Mouse (Mus musculus) kidney, adult 9 months (tissue): ENCODE measurements around the gene Gm3952.

ENCODE experiments used
- DNase-seq: peaks from one replicate; pipeline ENCODE4 v3.0.0; 2022

The Gm3952 gene

DNA sequence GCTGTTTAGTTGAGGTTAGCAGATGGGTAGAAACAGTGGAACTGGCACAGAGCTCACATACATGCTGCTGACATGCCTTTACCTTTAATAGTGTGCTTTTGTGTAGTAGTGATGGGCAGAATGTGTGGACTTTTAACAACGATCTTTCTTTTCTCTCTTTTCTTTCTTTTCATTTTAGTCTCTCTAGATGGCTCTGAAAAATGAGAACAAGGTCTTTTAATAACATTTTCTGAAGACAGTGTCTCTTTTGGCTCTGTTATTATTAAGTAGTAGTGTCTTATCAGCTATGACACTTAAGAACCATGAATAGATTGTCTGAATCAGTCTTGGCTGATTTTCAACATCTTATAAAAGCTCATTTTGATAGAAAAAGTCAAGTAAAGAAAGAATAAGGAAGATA, at the start of gene Gm3952:
Gene Gm3952, minus strand, starts transcription at position 101 of the 400 bp plus-strand sequence.
- DNase-seq, result no peak

GRCm38 (mm10) chr8:128843749-128844148, 45.3 kb upstream of the Gm3952 start:
- no peak for DNase-seq

- DNase-seq, result no peak
These were observed 14.0 kb upstream of the Gm3952 start for GRCm38 (mm10) chr8:128812521-128812920.

GRCm38 (mm10) chr8:128735692-128736091, 62.8 kb downstream of the Gm3952 start:
- no peak for DNase-seq

- DNase-seq, result no peak
These were observed 64.4 kb downstream of the Gm3952 start for GRCm38 (mm10) chr8:128734118-128734517.

GRCm38 (mm10) chr8:128732254-128732653, 66.2 kb downstream of the Gm3952 start:
- DNase-seq, result no peak

DNA sequence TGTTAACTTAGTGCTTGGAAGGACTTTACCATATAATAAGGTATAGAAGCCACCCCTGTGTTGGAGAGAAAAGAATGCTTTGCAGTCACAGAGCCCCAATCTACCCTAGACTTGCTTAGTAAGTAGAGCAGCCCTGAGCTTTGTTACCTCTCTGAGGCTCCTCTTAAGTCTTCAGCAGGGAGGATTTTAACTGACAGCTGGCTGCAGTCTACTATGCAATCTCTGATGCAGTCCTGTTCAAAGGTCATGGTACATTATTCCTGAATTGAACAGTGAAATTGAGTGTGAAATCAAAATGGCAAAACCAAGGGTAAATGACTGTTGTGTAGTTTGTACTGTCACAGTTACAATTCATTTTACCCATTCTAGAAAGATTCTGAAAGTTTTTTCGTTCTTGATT, 71.3 kb downstream of the Gm3952 start:
- DNase-seq, result peak; percentile 9

DNA sequence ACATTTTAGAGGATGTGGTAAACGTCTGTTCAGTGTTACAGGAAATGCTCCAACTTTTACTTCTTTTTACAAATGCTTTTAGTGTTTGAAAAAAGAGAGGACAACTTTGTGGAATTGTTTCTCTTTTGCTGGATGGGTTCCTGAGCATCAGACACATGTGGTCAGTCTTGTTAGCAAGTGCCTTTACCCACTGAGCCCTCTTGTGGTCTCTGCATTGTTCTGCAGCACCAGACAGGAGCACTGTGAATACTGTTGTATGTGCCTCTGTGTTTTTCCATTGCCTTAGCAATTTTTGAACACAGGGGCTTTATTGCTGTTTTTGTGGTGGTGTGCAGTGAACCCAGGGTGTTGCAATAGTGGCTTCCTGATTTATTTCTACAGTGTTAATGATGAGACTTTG, 73.7 kb downstream of the Gm3952 start:
- peak; percentile 29 for DNase-seq

- no peak for DNase-seq
These were observed 82.3 kb downstream of the Gm3952 start for GRCm38 (mm10) chr8:128716184-128716583.

DNA sequence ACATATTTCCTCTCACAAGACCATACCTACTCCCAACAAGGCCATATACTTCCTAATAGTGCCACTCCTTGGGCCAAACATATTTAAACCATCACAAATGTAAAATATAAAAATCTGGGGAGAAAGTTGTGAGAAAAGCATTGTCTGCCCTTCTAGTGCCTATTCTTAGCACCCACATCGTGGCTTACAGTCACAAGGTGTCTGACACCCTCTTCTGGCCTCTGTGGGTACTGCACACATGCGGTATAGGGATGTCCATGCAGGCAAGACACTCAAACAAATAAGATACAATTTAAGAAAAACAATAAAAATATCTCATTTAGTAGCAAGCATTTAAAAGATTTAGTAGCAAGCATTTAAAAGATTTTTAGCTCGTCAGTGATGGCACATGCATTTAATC, 89.2 kb downstream of the Gm3952 start:
- peak; percentile 91 for DNase-seq

GRCm38 (mm10) chr8:128704836-128705235, 93.7 kb downstream of the Gm3952 start:
- DNase-seq, result no peak

GRCm38 (mm10) chr8:128704376-128704775, 94.1 kb downstream of the Gm3952 start:
- DNase-seq, result no peak

DNA sequence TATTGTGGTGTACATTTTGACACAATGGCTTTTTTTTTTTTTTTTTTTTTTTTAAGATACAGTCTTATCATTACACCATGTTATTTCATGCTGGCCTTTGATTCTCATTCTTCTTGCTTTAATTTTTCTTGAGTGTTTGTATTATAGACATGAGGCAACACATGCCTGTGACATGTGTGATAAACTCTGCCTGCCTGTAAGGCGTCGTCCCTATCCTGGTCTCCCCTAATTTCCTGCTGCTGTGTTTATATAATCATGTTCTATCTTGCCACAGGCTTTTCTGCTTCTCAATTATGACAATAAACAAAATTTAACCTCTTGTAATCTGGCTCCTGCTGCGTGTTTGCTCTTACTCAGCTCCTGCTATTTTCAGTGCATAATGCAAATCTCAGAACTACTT, 100.5 kb downstream of the Gm3952 start:
- DNase-seq, result no peak

DNA sequence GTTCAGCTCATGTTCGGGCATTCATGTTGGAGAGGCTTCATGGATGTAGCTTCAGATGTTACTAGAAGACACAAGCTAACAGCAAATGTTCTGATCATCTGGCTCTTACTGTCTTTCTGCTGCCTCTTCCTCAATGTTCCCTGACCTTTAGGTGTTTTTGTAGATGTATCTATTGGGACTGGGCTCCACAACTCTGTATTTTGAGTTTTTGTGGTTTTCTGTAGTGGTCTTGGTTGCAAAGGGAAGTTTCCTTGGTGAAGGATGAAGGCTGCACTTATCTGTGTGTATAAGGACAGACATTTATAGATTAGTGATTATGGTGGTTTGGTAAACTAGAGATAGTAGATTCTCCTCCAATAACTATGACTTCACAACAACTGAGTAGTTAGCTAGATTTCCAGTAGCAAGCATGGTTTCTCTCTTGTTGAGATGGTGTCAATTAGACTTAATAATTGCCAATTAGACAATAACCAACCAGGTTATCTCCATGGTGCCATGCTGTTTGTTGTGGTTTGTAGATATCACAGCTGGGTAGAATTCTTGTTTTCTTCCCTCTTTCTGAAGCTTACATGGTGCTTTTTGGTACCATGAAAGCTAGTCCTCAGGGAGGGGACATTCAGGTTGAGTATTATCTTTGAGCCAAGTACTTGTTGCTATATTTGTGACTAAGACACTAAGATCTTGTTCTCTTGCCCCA, 101.6 kb downstream of the Gm3952 start:
- DNase-seq, result no peak
